Mouse (Mus musculus): ENCODE data around the gene Gga1. TPM values are rescaled to one million over a fixed set of nuclear protein-coding genes. Genes with fewer than 3 reads are reported as not detected.
A peak's percentile ranks its signal among the peaks of the same experiment; 100 is the strongest.

Gene Gga1
- polyA plus RNA-seq, 1 experiment from 2014 or later, result 36.4 TPM

- H3K36me3 ChIP-seq (ENCODE audit: control insufficient read depth, insufficient read depth, low read length), result no peaks in the 10 kb centered on the region
- 35% methylated on average over 10 of the region's 10 CpGs for WGBS
- H3K9me3 ChIP-seq (ENCODE audit: control insufficient read depth, low read length), result no peaks in the 10 kb centered on the region
- no peaks in the 10 kb centered on the region for H3K27me3 ChIP-seq (ENCODE audit: control insufficient read depth, insufficient read depth, low read length)
- no peak overlapping the region for H3K4me2 ChIP-seq (ENCODE audit: low read depth)
- H3K4me1 ChIP-seq (ENCODE audit: control insufficient read depth, insufficient read depth, low read length), result peaks cover 27% of the 10 kb centered on the region
- H3K9ac ChIP-seq (ENCODE audit: low read length), result no peak overlapping the region
- no peak overlapping the region for H3K4me3 ChIP-seq (ENCODE audit: low read depth, low read length)
- peak overlapping the region; percentile 17 for H3K27ac ChIP-seq (ENCODE audit: low read depth, low read length)
- no peak for DNase-seq (ENCODE audit: low spot score)
- no peak for ATAC-seq (ENCODE audit: insufficient read depth, low FRiP score, low TSS enrichment)
Observed at GRCm38 (mm10) chr15:78834233-78835005, 42.6 kb upstream of the Gga1 start.

GRCm38 (mm10) chr15:78835200-78836085, 41.5 kb upstream of the Gga1 start:
- Histone ChIP-seq H3K9me3 (ENCODE audit: control insufficient read depth, low read length) (no peaks in the 10 kb centered on the region), H3K4me1 (ENCODE audit: control insufficient read depth, insufficient read depth, low read length) (peaks cover 31% of the 10 kb centered on the region), H3K4me2 (ENCODE audit: low read depth) (no peak overlapping the region), H3K27me3 (ENCODE audit: control insufficient read depth, insufficient read depth, low read length) (no peaks in the 10 kb centered on the region), H3K36me3 (ENCODE audit: control insufficient read depth, insufficient read depth, low read length) (no peaks in the 10 kb centered on the region), H3K27ac (ENCODE audit: low read depth, low read length) (peak overlapping the region; percentile 63), H3K4me3 (ENCODE audit: low read depth, low read length) (no peak overlapping the region), H3K9ac (ENCODE audit: low read length) (peak overlapping the region; percentile 37; the same call in 1 of the 2 replicates)
- DNase-seq (ENCODE audit: low spot score) (no peak), ATAC-seq (ENCODE audit: insufficient read depth, low FRiP score, low TSS enrichment) (no peak)
- 15% methylated on average over 11 of the region's 12 CpGs for WGBS

DNA sequence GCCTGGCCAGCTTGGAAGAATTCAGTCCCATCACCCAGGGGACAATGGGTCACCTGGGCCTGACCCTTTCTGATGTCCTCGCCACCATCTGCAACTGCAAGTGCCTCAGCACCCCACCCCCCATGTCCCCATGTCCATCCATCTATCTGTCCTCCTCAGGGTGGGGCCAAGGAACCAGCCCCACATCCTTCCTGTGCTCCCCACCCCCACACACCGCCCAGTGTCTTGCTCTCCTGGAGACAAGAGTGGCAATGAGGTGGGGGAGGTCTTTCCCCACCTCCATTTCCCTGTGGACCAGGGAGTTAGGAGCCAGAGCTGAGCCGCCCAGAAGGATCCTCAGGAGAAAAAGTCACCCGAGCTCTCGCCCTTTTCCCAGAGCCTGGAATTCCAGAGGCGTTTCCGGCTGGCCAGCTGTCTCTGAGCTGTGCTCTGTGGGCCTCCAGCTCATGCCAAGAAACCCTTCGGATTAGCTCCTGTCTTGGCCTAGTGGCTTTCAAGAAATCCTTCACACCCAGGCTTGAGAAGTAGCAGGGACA, 40.8 kb upstream of the Gga1 start:
- WGBS, result 34% methylated on average over 8 of the region's 8 CpGs
- H3K27me3 ChIP-seq (ENCODE audit: control insufficient read depth, insufficient read depth, low read length), result no peaks in the 10 kb centered on the region
- H3K9ac ChIP-seq (ENCODE audit: low read length), result no peak overlapping the region; the same call in 1 of the 2 replicates
- no peaks in the 10 kb centered on the region for H3K36me3 ChIP-seq (ENCODE audit: control insufficient read depth, insufficient read depth, low read length)
- DNase-seq (ENCODE audit: low spot score) (no peak), ATAC-seq (ENCODE audit: insufficient read depth, low FRiP score, low TSS enrichment) (no peak)
- H3K4me1 ChIP-seq (ENCODE audit: control insufficient read depth, insufficient read depth, low read length), result peaks cover 35% of the 10 kb centered on the region
- H3K4me3 ChIP-seq (ENCODE audit: low read depth, low read length), result no peak overlapping the region
- peak overlapping the region; percentile 63 for H3K27ac ChIP-seq (ENCODE audit: low read depth, low read length)
- no peaks in the 10 kb centered on the region for H3K9me3 ChIP-seq (ENCODE audit: control insufficient read depth, low read length)
- no peak overlapping the region for H3K4me2 ChIP-seq (ENCODE audit: low read depth)

DNA sequence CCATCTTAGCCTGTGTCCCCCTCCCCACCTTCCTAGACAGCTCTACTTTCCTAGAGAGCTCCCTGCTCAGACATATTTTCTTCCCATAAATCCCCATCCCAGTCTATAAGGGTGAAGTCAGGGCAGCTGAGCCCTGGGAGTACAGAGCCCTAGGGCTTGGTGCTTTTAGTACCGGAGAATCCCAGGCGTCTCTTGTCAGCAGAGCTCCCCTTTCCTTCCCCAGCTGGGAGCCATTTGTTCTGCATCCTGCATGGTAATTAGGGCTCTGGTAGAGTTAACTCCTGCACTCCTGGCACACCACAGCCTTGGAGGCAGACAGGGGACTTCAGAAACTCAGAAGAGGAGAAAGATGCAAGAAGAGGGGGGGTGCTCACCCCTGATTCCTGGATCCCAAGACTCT, 37.2 kb upstream of the Gga1 start:
- no peak overlapping the region for H3K9ac ChIP-seq (ENCODE audit: low read length)
- 7% methylated on average over 2 of the region's 2 CpGs for WGBS
- peak; percentile 58; the same call in 1 of the 2 replicates for ATAC-seq (ENCODE audit: insufficient read depth, low FRiP score, low TSS enrichment)

GRCm38 (mm10) chr15:78840241-78840640, 36.7 kb upstream of the Gga1 start:
- Histone ChIP-seq H3K36me3 (ENCODE audit: control insufficient read depth, insufficient read depth, low read length) (no peaks in the 10 kb centered on the region), H3K9ac (ENCODE audit: low read length) (peak overlapping the region; percentile 7; the same call in 1 of the 2 replicates), H3K9me3 (ENCODE audit: control insufficient read depth, low read length) (no peaks in the 10 kb centered on the region), H3K27me3 (ENCODE audit: control insufficient read depth, insufficient read depth, low read length) (peaks cover 18% of the 10 kb centered on the region), H3K27ac (ENCODE audit: low read depth, low read length) (no peak overlapping the region), H3K4me1 (ENCODE audit: control insufficient read depth, insufficient read depth, low read length) (peaks cover 23% of the 10 kb centered on the region), H3K4me2 (ENCODE audit: low read depth) (no peak overlapping the region), H3K4me3 (ENCODE audit: low read depth, low read length) (no peak overlapping the region)
- no peak for DNase-seq (ENCODE audit: low spot score)
- no peak for ATAC-seq (ENCODE audit: insufficient read depth, low FRiP score, low TSS enrichment)
- 48% methylated on average over 3 of the region's 3 CpGs for WGBS

More for the DNA sequence above, 37.2 kb upstream of the Gga1 start:
- Histone ChIP-seq H3K4me3 (ENCODE audit: low read depth, low read length) (no peak overlapping the region), H3K9me3 (ENCODE audit: control insufficient read depth, low read length) (no peaks in the 10 kb centered on the region), H3K36me3 (ENCODE audit: control insufficient read depth, insufficient read depth, low read length) (no peaks in the 10 kb centered on the region), H3K27ac (ENCODE audit: low read depth, low read length) (no peak overlapping the region), H3K4me1 (ENCODE audit: control insufficient read depth, insufficient read depth, low read length) (peaks cover 25% of the 10 kb centered on the region), H3K4me2 (ENCODE audit: low read depth) (no peak overlapping the region), H3K27me3 (ENCODE audit: control insufficient read depth, insufficient read depth, low read length) (peaks cover 18% of the 10 kb centered on the region)
- DNase-seq (ENCODE audit: low spot score), result peak; percentile 69

DNA sequence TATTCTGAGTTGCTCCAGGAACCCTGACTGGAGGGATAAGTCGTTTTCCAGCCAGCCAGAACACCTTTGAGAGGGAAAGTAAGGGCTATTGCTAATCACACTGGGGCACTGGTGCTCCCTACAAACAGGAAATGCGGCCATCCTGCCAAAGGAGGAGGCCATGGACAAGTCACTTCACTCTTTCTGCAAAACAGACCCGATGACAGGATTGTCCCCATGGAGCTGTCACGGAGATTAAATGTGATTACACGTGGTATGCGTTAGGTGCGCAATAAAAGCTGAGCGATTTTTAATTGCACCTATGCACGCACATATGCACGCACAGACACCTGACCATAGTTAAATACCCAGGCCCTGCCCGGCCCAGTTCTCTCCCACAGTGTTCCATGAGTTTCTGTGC, 36.2 kb upstream of the Gga1 start:
- WGBS, result 50% methylated on average over 11 of the region's 11 CpGs
- DNase-seq (ENCODE audit: low spot score) (no peak), ATAC-seq (ENCODE audit: insufficient read depth, low FRiP score, low TSS enrichment) (no peak)
- no peak overlapping the region for H3K27ac ChIP-seq (ENCODE audit: low read depth, low read length)
- no peaks in the 10 kb centered on the region for H3K36me3 ChIP-seq (ENCODE audit: control insufficient read depth, insufficient read depth, low read length)
- H3K9ac ChIP-seq (ENCODE audit: low read length), result peak overlapping the region; percentile 7; the same call in 1 of the 2 replicates
- no peak overlapping the region for H3K4me3 ChIP-seq (ENCODE audit: low read depth, low read length)
- no peak overlapping the region for H3K4me2 ChIP-seq (ENCODE audit: low read depth)
- peaks cover 18% of the 10 kb centered on the region for H3K27me3 ChIP-seq (ENCODE audit: control insufficient read depth, insufficient read depth, low read length)
- peaks cover 18% of the 10 kb centered on the region for H3K4me1 ChIP-seq (ENCODE audit: control insufficient read depth, insufficient read depth, low read length)
- H3K9me3 ChIP-seq (ENCODE audit: control insufficient read depth, low read length), result no peaks in the 10 kb centered on the region

DNA sequence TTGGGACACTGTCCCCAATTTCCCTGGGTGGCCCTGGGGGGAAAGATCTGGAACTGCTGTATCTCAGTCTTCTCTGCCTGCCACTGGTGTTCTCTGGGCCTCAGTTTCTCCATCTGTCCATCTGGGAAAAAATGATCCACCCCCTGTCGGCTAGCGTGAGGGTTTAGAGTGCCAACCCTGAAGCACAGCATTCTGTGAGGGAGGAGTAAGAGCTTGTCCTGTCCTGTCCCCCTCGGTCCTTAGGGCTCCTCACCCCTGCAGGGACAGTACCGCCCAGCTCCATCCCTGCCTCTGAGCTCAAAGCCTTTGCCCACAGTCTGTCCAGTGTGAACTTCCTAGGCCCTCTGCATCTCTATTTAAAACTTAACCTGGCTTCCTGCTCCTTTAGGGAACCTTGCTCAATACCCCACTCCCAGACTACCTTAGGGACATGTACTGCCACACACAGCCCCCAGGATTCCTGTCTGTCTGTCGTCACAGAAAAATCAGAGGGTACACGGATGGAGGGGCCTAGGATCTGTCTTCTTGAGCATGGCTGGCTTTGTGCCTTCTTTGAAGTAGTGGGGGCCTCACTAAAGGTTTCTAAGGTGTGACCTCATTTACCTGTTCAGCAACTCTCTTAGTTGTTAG, 35.7 kb upstream of the Gga1 start:
- Histone ChIP-seq H3K27me3 (ENCODE audit: control insufficient read depth, insufficient read depth, low read length) (peaks cover 18% of the 10 kb centered on the region), H3K36me3 (ENCODE audit: control insufficient read depth, insufficient read depth, low read length) (no peaks in the 10 kb centered on the region), H3K9ac (ENCODE audit: low read length) (no peak overlapping the region), H3K4me2 (ENCODE audit: low read depth) (no peak overlapping the region), H3K27ac (ENCODE audit: low read depth, low read length) (no peak overlapping the region), H3K4me3 (ENCODE audit: low read depth, low read length) (no peak overlapping the region), H3K4me1 (ENCODE audit: control insufficient read depth, insufficient read depth, low read length) (peaks cover 13% of the 10 kb centered on the region), H3K9me3 (ENCODE audit: control insufficient read depth, low read length) (no peaks in the 10 kb centered on the region)
- ATAC-seq (ENCODE audit: insufficient read depth, low FRiP score, low TSS enrichment), result no peak
- no peak for DNase-seq (ENCODE audit: low spot score)
- WGBS, result 42% methylated on average over 6 of the region's 6 CpGs

- under 1% methylated on average over 78 of the region's 86 CpGs for WGBS
- Histone ChIP-seq H3K4me3 (ENCODE audit: low read depth, low read length) (peak within 1 kb of the TSS; percentile 40), H3K9me3 (ENCODE audit: control insufficient read depth, low read length) (no peaks in the 10 kb centered on the region), H3K9ac (ENCODE audit: low read length) (peak within 1 kb of the TSS; percentile 58), H3K4me1 (ENCODE audit: control insufficient read depth, insufficient read depth, low read length) (peaks cover 12% of the 10 kb centered on the region), H3K36me3 (ENCODE audit: control insufficient read depth, insufficient read depth, low read length) (no peaks in the 10 kb centered on the region), H3K4me2 (ENCODE audit: low read depth) (peak within 1 kb of the TSS; percentile 87), H3K27ac (ENCODE audit: low read depth, low read length) (peak within 1 kb of the TSS; percentile 63), H3K27me3 (ENCODE audit: control insufficient read depth, insufficient read depth, low read length) (peaks cover 18% of the 10 kb centered on the region)
- ATAC-seq (ENCODE audit: insufficient read depth, low FRiP score, low TSS enrichment), result peak; percentile 49; the same call in 1 of the 2 replicates
- peak; percentile 61 for DNase-seq (ENCODE audit: low spot score)
Observed at GRCm38 (mm10) chr15:78842371-78843163, 34.4 kb upstream of the Gga1 start, which contains the start of gene Cdc42ep1. Cdc42ep1 (plus strand) TSS chr15:78842624.
